Mouse (Mus musculus) mouse trophoblast stem cell (cell line): Measurements from ENCODE around the gene Lmna.

Experiments
- in situ Hi-C, 2 experiments: fragments of 300-500 bp; cut with MseI, MboI; formaldehyde crosslinking; loops; 2 replicates in 1 of 2; 3 replicates in 1 of 2; pipeline ENCODE4 v1.15.1; 2025

Gene Lmna

DNA sequence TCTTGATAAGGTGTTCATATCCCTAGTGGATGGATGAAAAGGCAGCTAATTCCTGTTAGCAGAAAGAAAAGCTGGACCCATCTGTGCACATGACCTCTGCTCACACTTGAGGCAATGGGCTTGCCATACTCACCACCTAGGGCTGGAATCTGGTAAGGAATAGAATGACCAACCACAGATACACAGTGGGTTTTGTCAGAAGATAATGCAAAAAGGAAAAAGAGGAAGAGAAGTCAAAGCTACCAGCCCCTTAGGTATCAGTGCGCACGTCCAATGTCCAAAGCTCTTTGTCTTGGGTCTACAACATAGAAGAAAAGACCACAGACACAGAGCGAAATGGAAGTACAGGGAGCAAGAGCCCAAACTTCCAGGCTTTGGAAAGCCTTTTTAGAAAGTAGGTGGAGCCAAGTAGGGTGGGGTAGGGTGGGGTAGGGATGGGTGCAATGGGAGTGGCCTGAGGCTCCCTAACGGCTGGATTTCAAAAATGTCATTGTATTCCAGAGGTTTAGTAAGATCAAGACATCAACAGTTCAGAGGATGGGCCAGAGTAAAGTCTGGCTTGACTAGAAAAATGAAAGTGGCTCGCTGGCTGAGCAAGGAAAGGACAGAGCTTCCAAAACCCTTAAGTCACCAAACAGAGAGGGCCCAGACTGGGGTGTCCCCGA lies 8.3 kb downstream of the Lmna start:
- in situ Hi-C loops, result no loop called here

DNA sequence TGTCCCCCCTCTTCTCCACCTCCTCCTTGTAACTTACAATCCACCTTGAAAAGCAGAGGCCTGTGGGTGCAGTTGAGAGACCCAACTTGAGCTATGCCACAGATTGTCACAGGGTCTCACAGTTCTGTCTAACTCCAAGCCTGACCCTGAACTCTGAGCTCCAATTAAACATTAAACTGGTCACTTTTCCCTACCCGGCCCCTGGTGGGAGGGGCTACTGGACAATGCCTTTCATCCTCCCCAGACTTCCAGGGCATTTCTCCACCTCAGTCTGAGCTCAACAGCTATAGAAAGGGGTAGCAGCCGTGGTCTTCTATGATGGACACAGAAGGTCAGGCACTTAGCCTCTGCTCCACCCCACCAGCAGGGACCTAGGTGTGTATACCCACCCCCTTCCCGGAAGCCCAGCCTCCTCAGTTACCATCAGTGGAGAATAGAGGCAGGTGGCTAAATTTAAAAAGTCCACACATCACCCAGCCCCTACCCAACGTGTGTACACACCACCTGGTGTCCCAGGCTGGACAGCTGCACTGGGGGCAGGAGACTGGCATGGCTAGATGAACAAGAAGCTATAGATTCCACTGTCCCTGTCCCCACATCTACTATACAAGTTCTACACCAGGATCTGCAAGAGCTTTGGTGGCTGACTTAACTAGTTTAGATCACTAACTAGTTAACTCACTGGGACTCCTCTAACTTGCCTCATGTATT lies 8.9 kb downstream of the Lmna start:
- in situ Hi-C loops, result no loop called here

DNA sequence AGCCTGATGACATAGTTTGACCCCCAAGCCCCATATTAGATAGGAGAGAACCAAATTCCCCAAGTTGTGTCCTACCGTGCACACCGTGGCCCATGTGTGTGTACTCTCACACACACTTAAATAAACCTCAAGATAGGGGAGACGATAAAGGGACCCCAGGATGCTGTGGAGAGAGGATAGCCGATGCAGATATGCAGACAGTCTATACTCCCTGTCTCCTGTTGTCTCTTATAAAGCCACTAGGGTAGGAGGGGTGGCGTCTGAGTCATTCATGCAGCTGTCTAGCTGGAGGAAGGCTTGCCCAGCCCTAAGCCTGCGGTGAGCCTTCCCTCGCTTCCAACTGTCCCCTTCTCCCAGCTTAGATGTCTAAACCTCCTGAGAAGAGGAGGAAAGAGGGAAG lies 9.7 kb downstream of the Lmna start:
- in situ Hi-C loops, result no loop called here

DNA sequence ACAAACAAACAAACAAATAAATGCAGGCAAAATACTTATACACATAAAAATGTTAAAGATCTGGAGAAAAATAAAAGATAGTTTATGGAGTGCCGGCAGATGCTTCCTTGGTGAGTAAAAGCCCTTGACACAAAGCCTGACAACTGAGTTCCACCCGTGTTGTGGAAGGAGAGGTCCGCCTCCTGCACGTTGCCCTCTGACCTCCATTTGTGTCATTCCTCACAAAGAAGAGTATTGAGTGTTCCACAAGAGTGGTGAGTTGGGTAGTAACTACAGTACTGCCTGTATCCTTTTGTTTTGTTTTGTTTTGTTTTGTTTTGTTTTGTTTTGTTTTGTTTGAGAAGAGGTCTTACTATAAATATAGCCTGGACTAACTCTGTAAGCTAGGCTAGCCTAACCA lies 10.2 kb downstream of the Lmna start:
- in situ Hi-C loops, result no loop called here

DNA sequence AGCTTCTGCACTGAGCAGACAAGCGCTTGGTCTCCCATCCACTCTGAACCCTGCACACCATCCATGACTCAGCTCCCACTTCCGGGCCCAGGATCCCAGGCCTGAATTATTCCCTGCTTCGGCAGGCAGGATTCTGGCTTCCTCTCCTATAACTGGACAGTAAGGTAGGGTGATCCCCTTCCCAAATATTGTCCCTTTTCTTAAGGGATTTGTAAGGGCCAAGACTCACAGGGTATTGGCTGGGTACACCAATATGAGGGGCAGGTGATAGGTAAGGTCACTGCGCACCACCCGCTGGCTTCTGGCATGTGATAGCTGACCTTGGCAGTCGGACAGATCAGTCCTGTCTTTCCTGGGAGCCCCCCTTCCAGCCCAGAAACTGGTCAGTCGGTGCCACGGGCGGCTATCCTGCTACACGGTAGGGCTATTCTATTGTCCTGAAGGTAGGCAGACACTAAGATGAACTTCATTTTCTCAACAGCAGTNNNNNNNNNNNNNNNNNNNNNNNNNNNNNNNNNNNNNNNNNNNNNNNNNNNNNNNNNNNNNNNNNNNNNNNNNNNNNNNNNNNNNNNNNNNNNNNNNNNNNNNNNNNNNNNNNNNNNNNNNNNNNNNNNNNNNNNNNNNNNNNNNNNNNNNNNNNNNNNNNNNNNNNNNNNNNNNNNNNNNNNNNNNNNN lies 13.9 kb downstream of the Lmna start:
- in situ Hi-C loops, result no loop called here

DNA sequence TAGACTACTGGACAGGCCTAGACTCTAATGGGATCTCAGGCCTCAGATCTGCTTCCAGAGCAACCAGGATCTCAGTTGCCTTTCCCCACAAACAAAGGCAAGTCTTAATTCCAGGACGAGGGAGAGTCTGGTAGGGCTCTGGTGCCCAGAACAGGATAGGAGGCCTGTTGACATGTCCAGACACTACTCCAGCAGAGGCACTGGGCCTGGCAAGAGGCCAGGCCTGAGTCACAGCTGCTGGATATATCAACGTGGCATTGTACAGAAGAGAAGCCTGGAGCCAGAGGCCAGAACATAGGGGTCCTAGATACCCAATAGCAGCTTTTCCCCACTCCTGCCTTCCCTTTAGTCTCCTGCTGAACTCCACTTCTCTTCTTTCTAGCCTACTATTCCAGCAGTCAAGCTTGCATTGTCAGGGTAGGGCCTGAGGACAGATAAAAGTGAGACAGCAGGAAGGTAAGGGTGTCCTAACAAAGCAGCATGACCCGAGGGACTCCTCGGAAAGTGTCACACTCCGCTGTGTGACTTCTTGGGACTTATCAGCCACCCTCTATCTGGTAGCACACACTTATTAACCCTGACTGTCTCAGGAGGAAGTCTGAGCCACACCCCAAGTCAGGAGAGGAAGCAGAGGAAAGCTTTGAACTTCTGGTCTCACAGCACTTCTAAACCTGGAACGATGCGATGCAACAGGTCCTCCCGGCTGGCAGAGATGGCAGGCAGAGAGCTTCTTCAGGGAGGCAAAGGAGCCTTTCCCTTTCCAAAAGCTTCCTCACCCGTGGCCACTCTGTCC lies 14.7 kb downstream of the Lmna start:
- in situ Hi-C loops, result no loop called here

DNA sequence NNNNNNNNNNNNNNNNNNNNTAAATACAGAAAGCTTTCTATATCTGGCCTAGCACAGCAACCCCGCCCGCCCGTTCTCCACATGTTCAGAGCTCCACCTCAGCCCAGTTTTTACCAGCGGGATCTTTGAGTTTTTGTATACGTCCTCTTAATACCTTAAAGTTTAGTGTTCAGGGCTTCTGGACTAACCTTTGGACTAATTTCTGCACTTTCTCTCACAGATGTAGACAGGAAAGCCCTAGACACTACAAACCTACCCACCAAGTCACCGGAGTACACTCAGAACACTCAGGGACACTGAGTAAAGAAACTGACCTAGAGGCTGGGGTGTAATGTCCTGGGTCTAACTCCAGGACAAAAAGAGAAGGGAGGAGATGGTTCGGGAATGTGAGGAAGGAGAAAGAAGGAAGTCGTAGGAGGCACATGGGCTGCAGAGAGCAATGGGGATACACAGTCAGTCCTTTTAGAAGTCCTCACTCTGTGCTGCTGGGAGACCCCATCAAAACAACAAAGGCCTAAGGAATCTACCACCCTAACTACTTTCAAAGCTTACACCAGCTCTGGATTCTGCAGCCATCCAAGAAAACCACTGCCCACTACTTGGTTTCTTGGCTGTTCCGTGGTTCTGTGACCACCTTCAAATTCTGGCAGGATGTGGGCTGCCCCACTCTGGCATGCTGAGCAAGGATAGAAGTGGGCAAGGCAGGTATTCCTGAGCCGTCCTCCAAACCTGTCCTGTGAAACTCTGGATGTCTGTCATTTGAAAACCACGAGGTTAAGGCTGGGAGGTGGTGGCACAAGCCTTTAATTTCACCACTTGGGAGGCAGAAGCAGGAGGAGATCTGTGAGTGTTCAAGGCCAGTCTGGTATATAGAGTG lies 15.8 kb downstream of the Lmna start:
- in situ Hi-C loops, result no loop called here

DNA sequence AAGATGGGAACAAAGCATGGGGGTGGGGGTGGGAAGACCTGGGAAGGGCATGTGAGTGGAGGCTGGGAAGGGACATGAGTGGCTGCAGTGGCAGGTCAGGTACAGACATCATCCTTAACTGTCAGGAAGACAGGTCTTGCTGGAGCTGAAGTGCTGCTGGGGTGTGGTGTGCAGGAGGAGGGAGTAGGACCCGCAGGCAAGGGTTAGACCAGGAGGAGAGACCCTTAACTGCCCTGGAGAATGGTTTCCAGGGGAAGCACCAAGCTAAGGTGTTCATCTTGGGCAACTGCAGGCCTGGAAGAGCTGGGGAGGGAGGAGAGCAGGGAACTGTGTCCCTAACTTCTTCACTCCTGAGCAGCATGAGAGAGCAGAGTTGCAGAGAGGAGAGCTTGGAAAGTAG lies 22.4 kb downstream of the Lmna start:
- in situ Hi-C loops, result loop anchor here in 1 of 2 experiments (5.0 kb wide), 1 partner anchor 35 kb away; no protein-coding TSS in a partner anchor

DNA sequence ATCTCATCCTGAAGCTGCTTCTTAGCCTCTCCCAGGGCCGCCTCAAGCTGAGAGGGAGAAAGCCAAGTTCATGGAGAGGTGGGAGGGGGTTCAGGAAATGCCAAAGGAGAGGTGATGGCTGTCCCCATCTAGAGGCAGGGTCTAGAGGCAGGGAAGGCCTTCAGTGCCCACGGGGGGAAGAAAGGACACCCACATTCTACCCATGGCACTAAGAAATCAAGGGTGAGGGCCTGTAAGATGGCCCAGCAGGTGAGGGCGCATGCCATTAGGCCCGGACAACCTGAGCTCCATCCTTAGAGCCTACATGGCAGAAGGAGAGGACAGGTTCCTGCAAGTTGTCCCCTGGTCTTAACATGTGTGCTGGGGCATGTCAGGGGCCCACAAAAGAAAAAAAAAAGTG lies 22.9 kb downstream of the Lmna start:
- in situ Hi-C loops, result loop anchor here in 1 of 2 experiments (5.0 kb wide), 1 partner anchor 35 kb away; no protein-coding TSS in a partner anchor

DNA sequence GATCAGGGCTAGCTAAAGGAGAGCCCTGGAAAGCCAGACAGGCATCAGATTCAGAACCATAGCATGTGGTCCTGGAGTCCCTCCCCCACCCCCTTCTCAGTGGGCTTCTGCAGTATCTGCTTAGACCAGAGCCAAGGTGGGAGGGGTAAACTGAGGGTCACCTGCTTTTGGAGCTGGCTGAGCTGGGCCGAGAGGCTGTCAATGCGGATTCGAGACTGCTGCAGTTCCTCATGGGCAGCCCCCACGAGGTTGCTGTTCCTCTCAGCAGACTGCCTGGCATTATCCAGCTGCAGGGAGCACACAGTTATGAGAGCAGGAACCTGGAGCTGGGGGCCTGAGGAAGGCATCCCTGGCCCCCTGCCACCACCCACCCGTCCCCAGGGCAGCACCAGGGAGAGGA lies 23.7 kb downstream of the Lmna start:
- in situ Hi-C loops, result loop anchor here in 1 of 2 experiments (5.0 kb wide), 1 partner anchor 36 kb away; no protein-coding TSS in a partner anchor

DNA sequence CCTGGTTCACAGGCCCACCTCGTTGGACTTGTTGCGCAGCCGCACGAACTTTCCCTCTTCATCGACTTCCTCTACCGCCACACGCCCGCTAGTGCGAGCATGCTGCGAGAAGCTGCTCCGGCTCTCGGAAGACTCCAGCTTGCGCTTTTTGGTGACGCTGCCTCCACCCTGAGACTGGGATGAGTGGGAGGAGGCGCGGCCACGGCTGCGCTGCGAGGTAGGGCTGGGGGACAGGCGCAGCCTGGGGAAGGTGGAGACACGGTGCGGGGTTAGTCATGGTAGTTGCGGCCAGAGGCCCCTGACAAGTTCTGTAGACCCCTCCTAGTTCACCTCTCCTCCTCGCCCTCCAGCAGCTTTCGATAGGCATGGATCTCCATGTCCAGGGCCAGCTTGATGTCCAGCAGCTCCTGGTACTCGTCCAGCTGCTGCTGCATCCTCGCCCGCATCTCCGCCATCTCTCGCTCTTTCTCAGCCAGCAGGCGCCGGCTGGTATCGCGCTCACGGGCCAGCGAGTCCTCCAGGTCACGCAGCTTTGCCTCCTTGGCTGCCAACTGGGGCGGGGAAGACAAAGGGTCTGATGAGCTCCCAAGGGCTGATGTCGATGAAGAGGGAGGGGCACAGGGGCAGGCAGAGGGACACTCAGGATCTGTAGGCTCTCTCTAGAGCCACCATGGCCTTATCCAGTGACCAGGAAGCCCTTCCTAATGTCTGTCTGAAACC lies 25.0 kb downstream of the Lmna start:
- in situ Hi-C loops, result loop anchor here (5.0 kb wide), 1 partner anchor 38 kb away; no protein-coding TSS in a partner anchor

DNA sequence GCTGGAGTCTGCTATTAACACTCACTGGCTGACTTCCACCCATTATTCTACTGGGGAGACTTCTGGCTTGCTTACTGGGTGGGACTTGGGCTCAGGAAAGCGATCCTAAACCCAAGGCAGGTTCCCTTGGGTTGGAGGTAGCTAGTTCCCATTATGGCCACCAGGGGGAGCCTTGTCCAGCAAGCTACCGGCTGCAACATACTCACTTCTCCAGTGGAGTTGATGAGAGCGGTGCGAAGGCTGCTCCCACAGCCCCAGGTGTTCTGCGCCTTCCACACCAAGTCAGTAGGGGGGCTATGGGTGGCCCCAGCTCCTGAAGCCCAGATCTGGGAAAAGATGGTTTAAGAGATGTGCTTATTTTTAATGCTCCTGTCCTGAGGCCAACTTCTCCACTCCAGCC lies 26.1 kb downstream of the Lmna start:
- in situ Hi-C loops, result loop anchor here in 1 of 2 experiments (5.0 kb wide), 1 partner anchor 39 kb away; no protein-coding TSS in a partner anchor

DNA sequence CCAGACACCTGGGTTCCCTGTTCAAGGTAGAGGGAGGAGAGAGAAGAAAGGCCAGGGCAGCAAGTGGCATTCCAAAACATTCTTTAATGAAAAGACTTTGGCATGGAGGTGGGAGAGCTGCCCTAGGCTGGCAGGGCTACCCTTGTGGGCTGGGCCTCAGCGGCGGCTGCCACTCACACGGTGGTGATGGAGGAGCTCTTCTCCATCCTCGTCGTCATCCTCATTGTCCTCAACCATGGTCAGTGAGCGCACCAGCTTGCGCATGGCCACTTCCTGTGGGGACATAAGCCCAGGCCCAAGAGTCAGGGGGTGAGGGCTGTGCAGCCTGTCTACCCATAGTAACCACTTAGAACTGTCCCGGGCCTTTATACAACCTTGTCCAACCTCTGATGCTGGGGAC lies 26.6 kb downstream of the Lmna start:
- in situ Hi-C loops, result loop anchor here in 1 of 2 experiments (5.0 kb wide), 1 partner anchor 39 kb away; no protein-coding TSS in a partner anchor

DNA sequence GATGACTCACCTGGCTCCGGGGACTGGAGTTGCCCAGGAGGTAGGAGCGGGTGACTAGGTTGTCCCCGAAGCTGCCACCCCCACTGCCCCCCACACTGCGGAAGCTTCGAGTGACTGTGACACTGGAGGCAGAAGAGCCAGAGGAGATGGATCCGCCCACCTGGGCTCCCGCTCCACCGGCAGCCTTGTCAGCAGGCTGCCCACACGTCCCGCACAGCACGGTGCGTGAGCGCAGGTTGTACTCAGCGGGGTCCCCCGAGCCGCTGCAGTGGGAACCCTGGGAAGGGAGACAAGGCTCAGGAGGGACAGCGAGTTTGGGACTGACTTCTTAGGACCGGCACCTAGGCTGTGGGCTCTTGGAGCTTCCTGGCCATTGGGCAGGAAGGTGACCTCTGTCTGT lies 27.4 kb downstream of the Lmna start:
- in situ Hi-C loops, result loop anchor here in 1 of 2 experiments (5.0 kb wide), 1 partner anchor 40 kb away; no protein-coding TSS in a partner anchor

DNA sequence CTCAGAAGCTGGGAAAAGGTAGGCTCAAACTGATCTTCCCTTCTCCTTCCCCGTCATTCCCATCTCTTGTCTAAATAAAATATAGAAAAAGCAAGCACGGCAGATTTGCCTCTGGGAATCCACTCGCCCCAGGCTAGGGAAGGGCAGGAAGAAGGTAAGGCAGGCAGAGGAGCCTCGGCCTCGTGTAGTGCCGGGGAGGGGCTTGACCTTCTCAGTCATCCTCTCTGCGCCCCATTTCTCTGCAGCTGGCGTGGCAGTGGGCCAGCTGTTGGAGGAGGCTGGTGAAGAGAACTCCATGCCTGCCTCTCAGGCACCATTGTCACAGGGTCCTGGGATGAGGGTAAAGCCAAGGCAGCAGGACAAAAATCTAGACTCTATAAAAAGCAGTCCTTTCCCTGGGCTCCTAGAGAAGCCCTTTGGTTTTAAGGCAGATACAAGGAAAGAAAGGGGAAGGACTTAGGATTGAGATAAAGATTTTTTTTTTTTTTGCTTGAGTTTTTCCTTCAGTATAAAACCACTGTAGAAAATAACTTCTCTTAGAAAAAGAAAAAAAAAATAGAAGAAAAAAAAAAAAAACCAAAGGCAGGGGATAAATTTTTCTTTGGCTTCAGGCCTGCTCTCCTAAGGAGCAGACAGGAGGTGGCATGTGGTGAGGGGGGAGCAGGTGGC lies 28.2 kb downstream of the Lmna start:
- in situ Hi-C loops, result loop anchor here in 1 of 2 experiments (5.0 kb wide), 1 partner anchor 41 kb away; no protein-coding TSS in a partner anchor

DNA sequence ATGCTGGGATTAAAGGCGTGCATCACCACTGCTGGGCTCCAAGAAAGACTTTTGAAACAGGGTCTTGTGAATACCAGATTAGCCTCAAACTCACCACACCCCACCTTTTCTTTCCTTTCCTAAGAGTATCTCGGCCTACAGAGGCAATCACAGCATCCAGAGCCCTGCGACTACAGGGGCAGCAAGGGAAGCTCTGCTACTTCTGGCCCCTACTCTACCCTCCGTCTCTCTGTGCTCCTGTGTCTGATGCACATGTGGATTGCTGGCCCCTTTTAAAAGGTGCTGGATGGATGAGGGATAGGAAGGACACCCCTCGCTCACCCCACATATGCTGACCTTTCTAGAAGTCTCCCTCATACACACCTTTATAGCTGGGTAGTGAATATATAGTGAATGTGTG lies 29.1 kb downstream of the Lmna start:
- in situ Hi-C loops, result loop anchor here in 1 of 2 experiments (5.0 kb wide), 1 partner anchor 42 kb away; no protein-coding TSS in a partner anchor

DNA sequence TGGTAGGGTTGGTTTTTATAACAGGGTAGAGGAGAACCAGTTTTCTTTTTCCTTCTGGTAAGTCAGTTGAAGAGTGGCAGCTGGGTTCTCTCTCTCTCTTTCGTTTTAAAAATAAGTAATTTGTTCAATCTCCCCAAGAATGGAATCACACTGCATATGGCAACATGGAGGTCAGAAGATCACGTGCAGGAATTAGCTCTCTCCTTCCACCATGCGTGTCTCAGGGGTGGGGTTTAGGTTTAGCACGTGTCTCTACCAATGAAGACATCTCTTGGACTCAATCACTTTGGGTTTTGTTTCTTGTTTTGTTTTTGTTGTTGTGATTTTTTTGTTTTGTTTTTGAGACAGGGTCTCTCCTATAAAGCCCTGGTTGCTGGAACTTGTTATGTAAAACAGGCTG lies 29.9 kb downstream of the Lmna start:
- in situ Hi-C loops, result loop anchor here in 1 of 2 experiments (5.0 kb wide), 1 partner anchor 42 kb away; no protein-coding TSS in a partner anchor

DNA sequence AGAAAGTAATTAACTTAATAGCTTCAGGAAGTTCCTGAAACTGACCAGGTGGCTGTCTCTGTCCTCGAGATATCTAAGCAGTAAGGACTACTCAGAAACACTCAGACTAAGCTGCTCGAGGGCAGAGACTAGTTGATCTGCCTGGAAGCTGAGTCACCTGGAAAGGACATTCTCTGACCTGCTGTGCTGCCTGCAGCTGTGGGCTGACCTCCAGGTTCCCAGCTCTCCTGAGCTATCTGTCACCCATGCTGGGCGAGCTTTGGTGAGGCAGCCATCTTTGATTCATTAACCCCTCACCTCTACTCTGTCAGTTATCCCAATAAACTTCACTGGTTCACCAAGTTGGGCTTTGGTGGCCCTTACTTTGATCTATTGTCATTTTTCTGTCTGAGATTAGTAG lies 30.6 kb downstream of the Lmna start:
- in situ Hi-C loops, result no loop called here

DNA sequence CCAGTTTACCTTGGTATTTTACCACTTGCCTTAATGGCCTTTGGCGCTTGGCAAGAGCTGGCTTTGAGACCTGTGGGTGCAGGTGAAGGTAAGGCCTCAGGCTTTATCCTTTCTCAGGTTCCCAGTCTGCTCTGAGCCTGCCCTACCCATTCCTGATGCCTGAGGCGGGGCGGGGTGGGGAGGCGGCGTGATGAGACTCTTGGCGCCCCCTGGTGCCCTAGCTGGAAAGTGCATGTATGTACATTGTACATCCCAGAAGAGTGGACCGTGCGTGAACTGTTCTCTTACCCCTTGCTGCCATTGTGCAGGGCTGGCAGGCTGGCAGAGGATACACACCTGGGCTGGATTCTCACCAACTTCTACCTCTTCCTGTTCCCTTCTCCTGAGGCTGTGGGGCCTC lies 32.0 kb downstream of the Lmna start:
- in situ Hi-C loops, result no loop called here
